Mouse (Mus musculus) thymus, postnatal 10 days (tissue): ENCODE results near the gene Npy1r.

Experiments
- DNase-seq, 2 experiments: peaks; one replicate each; pipeline ENCODE4 v3.0.0; 2021; ENCODE audit warnings: low spot score in 2 of 2

Npy1r gene

GRCm38 (mm10) chr8:66696970-66697843 lies at the start of gene Npy1r:
Npy1r (plus strand) TSS chr8:66697192.
- DNase-seq: no peak

DNA sequence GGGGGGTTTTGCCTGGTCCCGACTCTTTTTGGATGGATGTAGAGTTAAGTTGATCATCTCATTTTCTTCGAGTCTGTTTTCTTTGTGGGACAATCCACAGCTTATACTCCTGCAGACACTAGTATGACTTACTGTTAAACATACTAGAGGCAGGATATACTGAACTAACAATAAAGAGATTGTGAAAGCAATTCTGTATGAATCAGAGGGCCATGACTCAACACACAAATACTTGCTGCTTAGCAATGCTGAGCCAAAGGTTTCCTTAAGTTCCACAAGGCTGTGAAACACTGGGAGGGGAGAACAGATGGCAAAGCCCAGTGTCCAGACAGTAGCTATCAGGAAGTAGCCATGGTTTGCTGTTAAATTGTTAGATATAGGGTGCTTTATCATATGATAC lies 15.7 kb upstream of the Npy1r start:
- no peak for DNase-seq

GRCm38 (mm10) chr8:66687511-66688329 lies 9.3 kb upstream of the Npy1r start, which contains the start of gene Npy5r:
Npy5r (minus strand) TSS chr8:66688128.
- no peak for DNase-seq

DNA sequence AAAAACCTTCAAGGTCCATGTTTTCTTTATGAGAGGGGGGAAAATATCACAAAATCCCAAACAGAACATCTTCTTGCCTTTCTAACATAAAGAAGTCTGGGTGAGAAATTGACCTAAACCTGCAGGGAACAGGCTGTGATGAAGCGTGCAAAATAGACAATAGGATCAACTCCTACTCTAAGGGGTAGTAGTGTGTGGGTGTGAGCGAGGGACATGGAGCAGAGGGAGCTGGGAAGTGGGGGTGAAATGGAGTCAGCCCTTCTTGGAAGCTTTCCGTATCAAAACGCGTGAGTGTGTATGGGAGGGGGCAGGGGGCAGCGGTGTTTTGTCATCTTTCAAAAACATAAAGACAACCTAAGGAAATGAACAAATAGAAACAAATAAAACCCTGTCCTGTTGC lies 8.6 kb upstream of the Npy1r start:
- no peak for DNase-seq

DNA sequence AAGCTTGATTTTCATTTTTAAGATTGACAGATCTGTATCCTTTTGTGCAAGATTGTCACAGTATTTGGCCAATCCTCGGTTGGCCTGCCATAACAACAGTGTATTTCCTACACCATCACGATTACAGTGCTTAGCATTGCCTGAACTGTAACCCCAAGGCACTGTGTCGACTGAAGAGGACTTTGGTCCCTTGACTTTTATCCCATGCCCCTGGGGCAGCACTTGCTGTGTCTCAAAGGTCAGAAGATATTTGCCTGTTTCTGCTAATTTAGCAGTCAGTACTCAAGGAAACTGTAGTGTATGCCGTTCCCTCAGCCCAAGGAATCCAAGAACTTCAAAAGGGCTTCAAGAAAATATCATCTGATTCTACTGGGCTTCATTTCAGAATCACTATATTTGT lies 8.2 kb upstream of the Npy1r start:
- DNase-seq: no peak

- DNase-seq: no peak
Measured at GRCm38 (mm10) chr8:66690402-66690801, 6.6 kb upstream of the Npy1r start.

DNA sequence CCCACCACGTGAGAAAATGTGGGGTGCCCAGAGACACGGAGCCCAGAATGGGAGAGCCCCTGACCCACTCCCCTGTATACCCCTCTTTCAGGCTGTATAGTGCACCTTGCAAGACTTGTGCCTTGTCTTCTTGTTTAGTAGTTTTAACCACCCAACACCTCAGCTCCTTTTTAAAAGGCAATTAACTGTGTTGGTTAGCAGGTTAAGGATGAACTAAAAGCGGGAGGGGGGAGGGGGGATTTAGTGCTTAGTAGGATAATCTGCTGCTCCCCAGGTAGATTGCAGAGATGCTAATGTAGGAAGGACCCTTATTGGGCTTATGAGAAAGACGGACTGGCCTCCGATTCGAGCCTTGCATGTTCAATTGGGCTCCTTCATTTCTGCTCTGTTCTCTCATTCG lies 1.0 kb downstream of the Npy1r start:
- no peak for DNase-seq

- DNase-seq: no peak
Measured at GRCm38 (mm10) chr8:66698782-66699181, 1.8 kb downstream of the Npy1r start.

- DNase-seq: no peak
Measured at GRCm38 (mm10) chr8:66714324-66714975, 17.5 kb downstream of the Npy1r start.

GRCm38 (mm10) chr8:66722835-66723234 lies 25.8 kb downstream of the Npy1r start:
- no peak for DNase-seq

DNA sequence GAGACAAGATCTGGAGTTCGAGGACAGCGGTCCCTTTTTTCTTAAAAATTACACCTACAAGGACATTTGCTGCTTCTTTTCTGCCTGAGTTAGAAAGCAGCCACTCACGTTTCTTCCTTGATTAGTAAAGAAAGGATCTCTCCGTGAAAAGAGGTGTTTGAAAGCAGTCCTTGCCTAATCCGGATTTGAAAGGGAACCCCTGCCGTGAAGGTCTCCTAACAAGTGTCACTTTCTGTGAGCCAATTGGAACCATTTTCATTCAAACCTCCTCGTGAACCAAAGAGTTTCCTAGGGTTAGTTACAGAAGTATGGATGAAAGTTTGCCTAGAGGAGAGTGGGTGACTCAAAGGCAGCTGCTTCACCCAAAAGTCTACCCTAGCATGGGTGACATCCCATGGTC lies 32.5 kb downstream of the Npy1r start:
- no peak for DNase-seq

DNA sequence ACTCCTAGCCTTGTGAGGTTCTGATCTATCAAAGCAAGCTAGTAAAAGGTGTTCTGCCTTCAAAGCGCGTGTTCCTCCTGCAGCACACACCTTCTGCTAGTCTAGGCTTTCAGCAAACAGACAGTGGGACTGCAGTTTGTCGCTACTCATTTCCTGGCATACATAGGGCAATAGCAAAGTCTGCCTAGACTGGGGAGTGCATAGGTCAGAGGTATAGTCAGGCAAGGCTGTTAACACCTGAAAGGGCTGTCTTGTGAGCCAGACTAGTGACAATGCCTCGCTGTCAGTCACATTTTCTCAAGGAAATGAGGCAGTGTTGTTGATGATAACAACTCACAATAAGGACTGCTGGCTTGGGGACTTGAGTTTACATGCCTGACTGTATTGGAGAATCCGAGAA lies 35.0 kb downstream of the Npy1r start:
- no peak for DNase-seq

- no peak for DNase-seq
Measured at GRCm38 (mm10) chr8:66742359-66742758, 45.4 kb downstream of the Npy1r start.

GRCm38 (mm10) chr8:66745612-66746011 lies 48.6 kb downstream of the Npy1r start:
- DNase-seq: no peak

- DNase-seq: no peak
Measured at GRCm38 (mm10) chr8:66751621-66752020, 54.6 kb downstream of the Npy1r start.

DNA sequence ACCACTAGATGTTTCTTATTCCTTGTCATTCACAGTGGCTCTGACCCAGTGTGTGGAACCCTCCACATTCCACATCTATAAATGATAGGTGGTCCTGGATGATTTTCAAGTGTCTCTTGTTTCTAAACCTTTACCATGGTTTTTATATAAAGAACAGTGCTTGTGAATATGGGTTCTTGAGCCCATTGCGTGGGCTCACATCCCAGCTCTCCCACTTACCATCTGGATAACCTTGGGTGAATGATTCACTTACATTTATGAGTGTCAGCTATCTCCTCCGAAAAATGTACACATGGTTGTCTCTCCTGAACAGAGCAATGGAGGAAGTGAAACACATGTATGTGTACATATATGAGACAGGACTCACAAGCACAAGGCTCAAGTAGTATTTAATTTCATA lies 59.2 kb downstream of the Npy1r start:
- DNase-seq: no peak
